Mouse (Mus musculus): Measurements from ENCODE around the gene Entpd7.

GRCm38 (mm10) chr19:43766451-43766850 lies 77.0 kb downstream of the Entpd7 start:
- TF ChIP-seq CTCF (IDR thresholded peaks at IDR 0.05; ENCODE audit: insufficient read depth, low read length) (no peak), POLR2A (IDR thresholded peaks at IDR 0.05; ENCODE audit: borderline replicate concordance, extremely low read depth, low read depth, low read length) (no peak)
